Mouse (Mus musculus): ENCODE data around the gene Radil. TPM values are rescaled to one million over a fixed set of nuclear protein-coding genes. Genes with fewer than 3 reads are reported as not detected.

Gene Radil
- polyA plus RNA-seq, 1 experiment from 2014 or later: 27.6 TPM

DNA sequence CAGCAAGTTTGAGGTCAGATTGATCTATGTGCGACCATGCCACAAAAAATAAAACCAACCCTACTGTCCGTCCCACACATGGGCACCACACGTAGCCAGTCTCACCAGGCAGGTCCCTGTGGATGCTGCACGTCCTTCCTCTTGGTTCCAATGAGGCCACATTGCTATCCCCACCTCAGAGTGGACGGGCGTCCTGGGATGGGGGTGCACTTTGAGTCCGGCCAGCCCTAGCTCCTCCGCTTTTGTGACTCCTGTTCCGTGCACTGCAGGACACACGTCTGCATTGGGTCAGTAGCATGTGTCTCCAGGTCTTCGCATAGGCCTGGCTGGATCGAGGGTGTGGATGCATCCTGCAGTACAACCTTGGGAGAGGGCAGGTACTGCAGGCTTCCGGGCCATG lies 82.5 kb downstream of the Radil start:
- ATAC-seq (replicated peaks): no peak
- H3K4me2 ChIP-seq: no peak overlapping the region
- 95% methylated on average over 13 of the region's 13 CpGs for WGBS

DNA sequence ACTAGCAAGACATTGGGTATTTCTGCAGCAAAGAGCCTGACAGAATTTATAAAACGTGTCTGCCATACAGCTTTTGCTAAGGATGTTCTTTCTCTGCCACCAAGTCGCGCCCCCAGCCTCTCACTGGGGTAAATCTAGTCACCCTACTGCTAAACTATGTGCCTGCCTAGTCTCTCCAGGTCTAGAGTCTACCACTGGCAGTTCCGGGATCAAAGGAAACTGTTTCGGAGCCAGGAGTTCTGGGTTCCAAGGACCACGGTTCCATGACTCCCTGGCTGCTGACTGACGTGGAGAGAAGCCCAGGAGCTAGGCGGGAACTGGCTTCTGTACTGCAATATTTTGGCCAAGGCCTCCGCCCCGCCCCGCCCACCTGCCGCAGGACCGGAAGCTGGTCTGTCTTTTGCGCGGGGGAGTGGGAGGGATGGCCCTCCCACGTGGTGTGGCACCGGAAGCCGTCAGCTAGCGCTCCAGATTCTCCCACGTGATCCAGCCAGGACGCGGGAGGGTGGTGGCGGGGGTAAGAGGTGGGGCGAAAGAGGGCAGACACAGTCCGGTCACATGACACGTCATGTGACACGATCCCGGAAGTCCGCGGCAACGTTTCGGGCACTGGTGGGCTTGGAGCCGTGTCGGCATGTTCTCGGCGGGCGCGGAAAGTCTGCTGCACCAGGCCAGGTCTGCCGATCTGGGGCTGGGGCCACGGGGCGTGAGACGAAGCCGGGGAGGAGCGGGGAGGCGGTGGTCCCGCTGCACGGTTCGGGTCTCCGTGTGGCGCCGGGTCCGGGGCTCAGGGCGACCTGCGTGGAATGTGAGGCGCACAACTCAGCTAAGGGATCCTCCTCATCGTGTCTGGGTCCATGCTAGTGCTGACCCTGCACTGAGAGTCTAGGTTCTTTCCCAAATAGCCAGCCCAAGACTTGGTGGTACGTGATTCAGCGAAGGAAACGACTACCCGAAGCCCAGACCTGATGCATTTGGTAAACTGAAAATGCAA lies 87.1 kb downstream of the Radil start, which contains the start of gene Ap5z1:
TSS of gene Ap5z1 (plus strand) at position 484 of the 994 bp plus-strand sequence.
- 2% methylated on average over 60 of the region's 60 CpGs for WGBS

More for the DNA sequence above, 82.5 kb downstream of the Radil start:
- H3K9me3 ChIP-seq: no peaks in the 10 kb centered on the region
- H3K4me1 ChIP-seq: peaks cover 9% of the 10 kb centered on the region
- no peaks in the 10 kb centered on the region for H3K27me3 ChIP-seq (replicated peaks)
- no peak overlapping the region for H3K4me3 ChIP-seq
- no peak overlapping the region for H3K9ac ChIP-seq
- no peak overlapping the region for H3K27ac ChIP-seq
- peaks cover 18% of the 10 kb centered on the region for H3K36me3 ChIP-seq (replicated peaks)

DNA sequence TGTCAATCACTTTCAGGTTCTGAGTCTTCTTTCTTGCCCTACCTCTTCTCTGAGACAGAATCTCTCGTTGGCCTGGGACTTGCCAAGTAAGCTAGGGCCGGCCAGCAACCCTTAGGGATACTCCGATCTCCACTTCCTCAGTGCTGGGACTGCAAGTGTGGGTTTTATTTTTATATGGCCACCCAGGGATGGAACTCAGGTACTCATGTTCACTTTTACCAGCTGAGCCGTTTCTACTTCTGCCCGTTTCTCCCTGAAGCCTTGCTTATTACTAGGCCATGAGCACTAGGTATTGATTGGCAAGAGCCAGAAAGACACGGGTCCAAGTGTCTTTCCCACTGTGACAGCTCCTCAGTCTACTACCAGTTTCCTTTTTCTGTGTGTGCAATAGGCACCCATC lies 87.9 kb downstream of the Radil start:
- Histone ChIP-seq H3K4me1 (peaks cover 14% of the 10 kb centered on the region), H3K9ac (peak overlapping the region; percentile 56), H3K27ac (peak overlapping the region; percentile 88), H3K9me3 (no peaks in the 10 kb centered on the region), H3K4me2 (peak overlapping the region; percentile 93), H3K4me3 (no peak overlapping the region), H3K36me3 (replicated peaks) (peaks cover 6% of the 10 kb centered on the region; the same call in 1 of the 2 replicates), H3K27me3 (replicated peaks) (no peaks in the 10 kb centered on the region)
- ATAC-seq (replicated peaks): no peak; the same call in 1 of the 2 replicates
- 91% methylated on average over 6 of the region's 6 CpGs for WGBS

More for the DNA sequence above, 87.1 kb downstream of the Radil start, which contains the start of gene Ap5z1:
- no peaks in the 10 kb centered on the region for H3K27me3 ChIP-seq (replicated peaks)
- H3K27ac ChIP-seq: peak within 1 kb of the TSS; percentile 88
- no peaks in the 10 kb centered on the region for H3K9me3 ChIP-seq
- peak within 1 kb of the TSS; percentile 93 for H3K4me2 ChIP-seq
- peaks cover 14% of the 10 kb centered on the region for H3K4me1 ChIP-seq
- peak; percentile 88 for ATAC-seq (replicated peaks)
- H3K4me3 ChIP-seq: peak within 1 kb of the TSS; percentile 92
- H3K36me3 ChIP-seq (replicated peaks): 0 out of 2 replicates have a peak, but pooled peaks cover 6% of the 10 kb centered on the region
- H3K9ac ChIP-seq: peak within 1 kb of the TSS; percentile 75

DNA sequence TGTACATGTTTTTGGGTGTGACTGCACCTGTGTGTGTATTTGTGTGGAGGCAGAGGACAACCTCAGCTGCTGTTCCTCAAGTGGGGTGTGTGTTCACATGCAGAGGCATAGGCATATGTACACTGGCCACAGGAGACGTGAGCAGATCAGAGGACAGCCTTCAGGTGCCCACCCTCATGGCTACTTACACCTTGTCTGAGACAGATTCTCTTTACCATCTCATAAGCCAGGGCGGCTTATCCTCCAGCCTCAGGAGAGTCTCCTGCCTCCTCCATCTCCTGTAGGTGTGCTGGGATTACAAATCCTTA lies 88.3 kb downstream of the Radil start:
- Histone ChIP-seq H3K27ac (no peak overlapping the region), H3K36me3 (replicated peaks) (peaks cover 2% of the 10 kb centered on the region; the same call in 1 of the 2 replicates), H3K9me3 (no peaks in the 10 kb centered on the region), H3K4me3 (no peak overlapping the region), H3K9ac (no peak overlapping the region), H3K27me3 (replicated peaks) (no peaks in the 10 kb centered on the region), H3K4me1 (peaks cover 14% of the 10 kb centered on the region), H3K4me2 (no peak overlapping the region)
- WGBS: 95% methylated on average over 2 of the region's 2 CpGs
- no peak for ATAC-seq (replicated peaks)

DNA sequence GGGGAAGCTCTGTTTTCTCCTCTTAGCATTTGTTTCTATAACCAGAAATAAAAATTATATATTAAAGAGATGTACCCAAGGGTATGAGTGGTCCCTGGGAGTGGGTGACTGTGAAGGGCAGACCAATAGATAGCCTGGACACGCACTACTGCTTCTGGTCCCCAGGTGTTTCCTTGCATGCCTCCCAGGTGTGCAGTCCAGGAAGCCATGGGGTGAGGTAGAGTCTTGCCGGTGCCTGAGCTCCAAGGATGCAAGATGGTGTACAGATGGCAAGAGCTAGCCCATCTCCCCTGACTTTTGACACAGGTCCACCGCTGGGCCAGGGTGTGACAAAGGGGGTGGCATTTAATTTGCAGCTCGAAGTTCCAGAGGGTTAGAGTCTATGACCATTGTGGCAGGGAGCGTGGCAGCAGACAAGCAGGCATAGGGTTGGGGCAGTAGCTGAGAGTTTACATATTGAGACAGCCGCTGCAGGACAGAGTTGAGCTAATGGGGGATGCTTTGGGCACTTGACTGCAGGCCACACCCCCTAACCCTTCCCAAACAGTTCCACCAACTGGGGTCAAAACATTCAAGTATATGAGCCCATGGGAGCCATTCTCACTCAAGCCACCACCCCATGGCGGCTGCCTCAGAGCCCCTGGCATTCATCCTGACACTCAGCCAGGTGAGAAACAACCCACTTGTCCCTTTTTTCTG lies 88.8 kb downstream of the Radil start:
- no peak overlapping the region for H3K27ac ChIP-seq
- no peaks in the 10 kb centered on the region for H3K9me3 ChIP-seq
- no peak for ATAC-seq (replicated peaks)
- peaks cover 14% of the 10 kb centered on the region for H3K4me1 ChIP-seq
- H3K4me3 ChIP-seq: no peak overlapping the region
- no peaks in the 10 kb centered on the region for H3K27me3 ChIP-seq (replicated peaks)
- no peak overlapping the region for H3K4me2 ChIP-seq
- WGBS: 94% methylated on average over 7 of the region's 7 CpGs
- H3K36me3 ChIP-seq (replicated peaks): peaks cover 3% of the 10 kb centered on the region
- no peak overlapping the region for H3K9ac ChIP-seq

DNA sequence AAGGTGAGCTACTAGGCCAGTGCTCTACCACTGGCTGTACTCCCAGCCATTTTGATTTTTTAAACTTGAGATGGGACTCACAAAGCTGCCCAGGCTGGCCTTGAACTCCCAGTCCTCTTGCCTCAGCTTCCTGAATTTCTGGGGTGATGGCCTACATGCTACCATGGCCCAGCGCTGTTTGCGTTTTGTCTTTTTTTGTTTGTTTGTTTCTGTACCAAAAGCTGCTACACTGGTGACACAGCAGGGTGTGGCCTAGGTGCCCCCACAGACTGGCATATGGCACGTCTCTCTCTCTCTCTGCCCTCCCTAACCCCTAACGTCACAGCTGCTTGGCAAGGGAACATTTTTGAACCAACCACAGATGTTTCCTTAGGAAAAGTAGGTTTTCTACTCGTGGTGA lies 91.1 kb downstream of the Radil start:
- no peaks in the 10 kb centered on the region for H3K27me3 ChIP-seq (replicated peaks)
- H3K9me3 ChIP-seq: no peaks in the 10 kb centered on the region
- 73% methylated on average over 5 of the region's 5 CpGs for WGBS
- peaks cover 13% of the 10 kb centered on the region for H3K36me3 ChIP-seq (replicated peaks)
- H3K27ac ChIP-seq: no peak overlapping the region
- H3K9ac ChIP-seq: no peak overlapping the region
- no peak for ATAC-seq (replicated peaks)
- H3K4me1 ChIP-seq: peaks cover 12% of the 10 kb centered on the region
- H3K4me2 ChIP-seq: no peak overlapping the region
- H3K4me3 ChIP-seq: no peak overlapping the region

DNA sequence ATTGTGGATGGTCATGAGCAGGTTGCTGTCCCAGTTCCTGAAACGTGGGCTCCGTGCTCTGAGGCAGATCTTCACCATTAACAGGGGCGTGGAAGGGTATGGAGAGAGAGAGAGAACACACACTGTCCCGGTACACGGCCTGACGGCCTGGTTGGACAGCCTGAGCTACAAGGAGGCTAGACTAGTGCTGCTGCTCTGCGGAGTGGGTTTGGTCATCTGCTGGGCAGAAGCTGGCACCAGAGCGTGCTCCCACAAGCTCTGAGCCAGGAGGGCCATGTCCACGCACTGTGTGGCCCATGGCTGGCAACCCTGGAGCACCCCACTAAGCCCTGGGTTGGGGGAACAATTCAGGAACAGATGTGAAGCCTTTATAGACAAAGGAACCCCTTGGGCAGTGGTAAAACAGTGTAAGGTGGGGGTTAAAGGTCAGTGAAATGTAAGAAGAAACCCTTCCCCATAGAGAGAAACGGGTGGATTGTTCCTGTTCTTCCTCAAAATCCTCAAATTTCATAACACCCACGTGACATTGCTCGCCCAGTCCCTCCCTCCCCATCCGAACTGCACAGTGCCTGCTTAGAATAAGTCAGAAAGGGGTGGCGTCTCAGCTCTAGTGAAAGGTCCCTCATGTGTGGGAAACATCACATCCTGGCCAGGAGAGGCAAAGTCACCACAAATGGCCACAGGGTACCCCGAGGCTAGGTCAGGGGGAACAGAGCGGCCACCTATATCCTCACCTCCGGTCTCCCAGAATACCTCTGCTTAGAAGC lies 91.9 kb downstream of the Radil start:
- no peak overlapping the region for H3K4me2 ChIP-seq
- H3K36me3 ChIP-seq (replicated peaks): peaks cover 14% of the 10 kb centered on the region
- H3K9ac ChIP-seq: no peak overlapping the region
- no peak overlapping the region for H3K27ac ChIP-seq
- H3K4me3 ChIP-seq: no peak overlapping the region
- WGBS: 89% methylated on average over 17 of the region's 17 CpGs
- no peaks in the 10 kb centered on the region for H3K9me3 ChIP-seq
- H3K27me3 ChIP-seq (replicated peaks): no peaks in the 10 kb centered on the region
- ATAC-seq (replicated peaks): no peak
- peaks cover 6% of the 10 kb centered on the region; the same call in 1 of the 2 replicates for H3K4me1 ChIP-seq

DNA sequence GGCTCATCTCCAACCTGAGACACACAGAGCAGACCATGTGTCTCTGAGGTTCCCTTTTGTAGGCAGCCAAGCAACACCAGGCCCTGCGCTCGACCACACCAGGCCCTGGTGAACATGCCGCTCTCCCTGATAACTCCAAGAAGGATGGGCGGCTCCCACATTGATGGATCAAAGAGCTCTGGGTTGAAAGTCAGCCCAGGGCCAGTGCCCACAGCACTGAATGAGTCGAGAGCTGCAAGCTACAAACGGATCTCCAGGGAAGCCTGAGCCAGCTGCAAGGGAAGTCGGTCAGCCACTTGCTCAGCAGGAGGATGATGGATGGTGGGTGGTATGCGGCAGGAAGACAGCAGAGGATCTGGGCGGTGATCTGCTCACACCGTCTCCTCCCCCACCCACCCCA lies 93.6 kb downstream of the Radil start:
- no peaks in the 10 kb centered on the region for H3K9me3 ChIP-seq

DNA sequence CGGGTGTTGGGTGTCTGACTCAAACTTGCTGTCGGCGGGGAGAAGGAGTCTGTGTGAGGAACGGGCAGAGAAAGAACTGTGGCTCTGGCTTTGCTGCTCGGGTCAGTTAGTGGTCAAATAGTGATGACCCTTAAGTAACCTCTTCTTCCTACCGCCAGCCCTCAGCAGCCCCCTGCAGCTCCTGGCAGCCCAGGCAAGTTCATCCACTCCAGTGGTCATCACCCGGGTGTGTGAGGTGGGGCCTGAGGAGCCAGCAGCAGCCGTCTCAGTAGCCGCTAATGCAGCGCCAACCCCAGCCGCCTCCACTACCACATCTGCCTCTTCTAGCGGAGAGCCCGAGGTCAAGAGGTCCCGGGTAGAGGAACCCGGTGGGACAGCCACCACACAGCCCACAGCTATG lies 94.6 kb downstream of the Radil start:
- no peak overlapping the region for H3K4me3 ChIP-seq
- peaks cover 20% of the 10 kb centered on the region for H3K36me3 ChIP-seq (replicated peaks)
- H3K4me2 ChIP-seq: no peak overlapping the region
- 83% methylated on average over 15 of the region's 15 CpGs for WGBS
- no peak overlapping the region for H3K9ac ChIP-seq
- no peak for ATAC-seq (replicated peaks)
- no peaks in the 10 kb centered on the region for H3K9me3 ChIP-seq
- H3K27me3 ChIP-seq (replicated peaks): no peaks in the 10 kb centered on the region
- no peak overlapping the region for H3K27ac ChIP-seq
- H3K4me1 ChIP-seq: no peaks in the 10 kb centered on the region

More for the DNA sequence above, 93.6 kb downstream of the Radil start:
- Histone ChIP-seq H3K36me3 (replicated peaks) (peaks cover 20% of the 10 kb centered on the region), H3K9ac (no peak overlapping the region), H3K4me2 (no peak overlapping the region), H3K27ac (no peak overlapping the region), H3K4me1 (no peaks in the 10 kb centered on the region), H3K4me3 (no peak overlapping the region), H3K27me3 (replicated peaks) (no peaks in the 10 kb centered on the region)
- WGBS: 81% methylated on average over 10 of the region's 10 CpGs
- no peak for ATAC-seq (replicated peaks)

DNA sequence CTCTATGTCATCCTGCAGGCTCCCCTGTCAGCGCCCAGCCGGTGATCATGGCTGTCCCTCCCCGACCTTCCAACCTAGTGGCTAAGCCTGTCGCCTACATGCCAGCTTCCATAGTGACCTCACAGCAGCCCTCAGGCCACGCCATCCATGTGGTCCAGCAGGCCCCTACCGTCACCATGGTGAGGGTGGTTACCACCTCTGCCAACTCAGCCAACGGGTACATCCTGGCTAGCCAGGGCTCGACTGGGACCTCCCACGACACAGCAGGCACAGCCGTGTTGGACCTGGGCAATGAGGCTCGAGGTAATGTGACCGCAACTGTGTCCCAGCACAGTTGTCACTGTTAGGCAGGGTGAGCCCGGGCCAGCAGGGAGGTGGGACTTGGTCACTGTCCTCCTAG lies 97.2 kb downstream of the Radil start:
- Histone ChIP-seq H3K9me3 (no peaks in the 10 kb centered on the region), H3K36me3 (replicated peaks) (peaks cover 27% of the 10 kb centered on the region), H3K9ac (no peak overlapping the region), H3K4me2 (no peak overlapping the region), H3K27me3 (replicated peaks) (no peaks in the 10 kb centered on the region), H3K4me3 (no peak overlapping the region), H3K4me1 (no peaks in the 10 kb centered on the region), H3K27ac (no peak overlapping the region)
- ATAC-seq (replicated peaks): no peak
- 94% methylated on average over 13 of the region's 13 CpGs for WGBS

DNA sequence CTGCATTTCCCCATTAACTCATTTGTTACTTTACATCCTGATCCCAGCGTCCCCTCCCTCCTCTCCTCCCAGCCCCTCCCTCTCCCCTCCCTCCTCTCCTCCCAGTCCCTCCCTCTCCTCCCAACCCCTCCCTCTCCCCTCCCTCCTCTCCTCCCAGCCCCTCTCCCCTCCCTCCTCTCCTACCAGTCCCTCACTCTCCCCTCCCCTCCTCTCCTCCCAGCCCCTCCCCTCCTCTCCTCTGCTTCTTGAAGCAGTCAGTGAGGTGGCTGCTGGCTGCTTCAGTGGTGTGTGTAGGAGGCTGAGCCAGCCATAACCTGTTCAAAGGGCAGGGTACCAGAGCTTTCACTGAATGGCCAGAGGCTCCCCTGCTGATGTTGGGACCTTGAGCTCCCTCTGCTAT lies 99.1 kb downstream of the Radil start:
- no peak overlapping the region for H3K9ac ChIP-seq
- no peak overlapping the region for H3K4me3 ChIP-seq
- H3K9me3 ChIP-seq: no peaks in the 10 kb centered on the region
- no peaks in the 10 kb centered on the region for H3K27me3 ChIP-seq (replicated peaks)
- WGBS: 18% methylated on average over 1 of the region's 1 CpGs
- peaks cover 7% of the 10 kb centered on the region for H3K4me1 ChIP-seq
- no peak for ATAC-seq (replicated peaks)
- H3K4me2 ChIP-seq: no peak overlapping the region
- no peak overlapping the region for H3K27ac ChIP-seq
- H3K36me3 ChIP-seq (replicated peaks): peaks cover 21% of the 10 kb centered on the region

DNA sequence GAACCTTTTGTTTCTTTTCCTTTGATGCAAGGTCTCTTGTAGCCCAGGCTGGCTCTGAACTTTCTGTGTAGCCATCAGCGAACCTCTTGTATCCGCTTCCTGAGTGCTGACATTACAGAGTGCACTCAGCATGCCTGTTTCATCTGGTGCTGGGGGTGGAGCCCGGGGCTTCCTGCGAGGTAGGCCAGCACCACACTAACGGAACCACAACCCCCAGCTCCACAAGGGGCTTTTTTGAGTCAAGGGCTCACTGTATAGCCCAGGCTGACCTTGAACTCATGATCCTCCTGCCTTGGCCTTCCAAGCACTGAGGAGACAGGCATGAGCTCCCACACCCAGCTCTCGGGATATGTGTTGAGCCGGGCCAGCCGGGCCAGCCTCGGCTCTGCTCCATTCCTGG lies 100.1 kb downstream of the Radil start:
- peaks cover 19% of the 10 kb centered on the region for H3K36me3 ChIP-seq (replicated peaks)
- H3K27me3 ChIP-seq (replicated peaks): no peaks in the 10 kb centered on the region
- H3K27ac ChIP-seq: no peak overlapping the region
- 92% methylated on average over 9 of the region's 9 CpGs for WGBS
- H3K4me1 ChIP-seq: peaks cover 7% of the 10 kb centered on the region
- no peak for ATAC-seq (replicated peaks)
- no peak overlapping the region for H3K4me3 ChIP-seq
- no peaks in the 10 kb centered on the region for H3K9me3 ChIP-seq
- no peak overlapping the region for H3K9ac ChIP-seq
- H3K4me2 ChIP-seq: no peak overlapping the region
